Mouse (Mus musculus) adipose tissue, adult 10 weeks (tissue): ENCODE data around the gene Gm21764. TPM values are rescaled to one million over a fixed set of nuclear protein-coding genes. Genes with fewer than 3 reads are reported as not detected.

Experiments used
- polyA plus RNA-seq: library from polyadenylated mRNA; stranded (reverse); fragments of 350-450 nt; fragmentation: Illumina TruSeq; extraction: RNeasy Lipid Tissue Mini Kit (QIAGEN cat#74804); gene quantifications from one replicate; pipeline ENCODE4 v1.2.3, GENCODE M21; 2014; ENCODE audit warnings: low read depth, low replicate concordance

Gm21764 gene
- not detected for polyA plus RNA-seq

DNA sequence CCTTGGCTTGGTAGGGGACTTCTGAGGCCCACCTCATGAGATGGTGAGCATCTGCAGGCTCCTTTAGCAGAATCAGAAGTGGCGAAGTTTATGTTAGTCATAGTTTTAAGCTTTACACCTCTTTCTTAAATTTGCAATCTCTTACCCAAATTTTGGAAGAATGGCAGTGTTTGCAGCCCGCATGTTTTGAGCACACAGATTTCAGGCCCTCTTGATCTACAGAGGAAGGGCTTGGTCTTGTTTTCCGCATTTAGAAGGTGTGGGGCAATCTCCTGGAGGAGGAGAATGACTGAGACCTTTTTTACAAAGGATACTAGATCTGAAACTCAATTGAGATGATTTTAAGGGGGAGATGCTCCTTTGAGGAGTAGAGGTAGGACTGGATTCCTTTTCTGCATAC is at the start of gene Gm21764:
TSS of gene Gm21764 (minus strand) at position 101 of the 400 bp plus-strand sequence.

DNA sequence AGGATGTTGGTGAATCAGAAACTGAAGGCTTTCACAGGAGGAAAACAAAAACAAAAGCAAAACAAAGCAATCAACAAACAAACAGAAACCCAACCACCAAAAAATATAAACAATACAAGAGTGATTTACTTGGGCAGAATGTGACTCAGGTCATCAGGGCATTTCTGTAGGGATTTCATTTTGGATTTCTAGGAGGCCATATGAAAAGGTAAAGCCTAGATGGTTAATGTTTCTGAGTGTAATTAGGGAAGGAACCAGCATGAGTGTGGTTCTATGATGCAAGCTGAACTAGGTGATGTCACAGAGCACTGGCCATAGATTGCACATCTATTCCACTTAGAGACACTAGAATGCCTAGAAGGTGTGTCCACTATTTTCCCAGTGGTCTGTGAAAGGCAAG is 27.2 kb upstream of the Gm21764 start, which contains the start of gene Ssty1:
TSS of gene Ssty1 (plus strand) at position 301 of the 400 bp plus-strand sequence.

Other genes starting within 250 kb of the Gm21764 start
- gene Gm21904, start 215.5 kb downstream of the Gm21764 start, polyA plus RNA-seq: not detected
- not detected for gene Gm20772, start 187.1 kb downstream of the Gm21764 start, polyA plus RNA-seq
- gene Gm20831, start 187.1 kb downstream of the Gm21764 start, polyA plus RNA-seq: not detected
- not detected for gene Srsy, start 124.5 kb downstream of the Gm21764 start, polyA plus RNA-seq
- gene Ssty1, start 27.3 kb upstream of the Gm21764 start, polyA plus RNA-seq: not detected